Mouse (Mus musculus) limb, embryonic 15.5 days (tissue): Measurements from ENCODE around the gene Gm20388. TPM values are rescaled to one million over a fixed set of nuclear protein-coding genes. Genes with fewer than 3 reads are reported as not detected.

ENCODE experiments used
- ATAC-seq: fragments of 200-750 bp; cut with Nextera tagmentation; 2 replicates; pipeline ENCODE4 v1.8.0; 2017; ENCODE audit warnings: low read depth, moderate TSS enrichment; ENCODE audit not compliant: insufficient number of reproducible peaks, low FRiP score, low TSS enrichment
- H3K27ac ChIP-seq: fragments of 300-500 bp; sonication (generic); 2 replicates; pipeline ENCODE4 v1.5.1; 2015; ENCODE audit warnings: moderate library complexity, mild to moderate bottlenecking, inconsistent platforms
- H3K27me3 ChIP-seq: fragments of 300-500 bp; sonication (generic); 2 replicates; pipeline ENCODE4 v1.6.1; 2015; ENCODE audit warnings: inconsistent platforms
- H3K36me3 ChIP-seq: fragments of 300-500 bp; sonication (generic); 2 replicates; pipeline ENCODE4 v1.6.1; 2015; ENCODE audit warnings: inconsistent platforms
- H3K4me1 ChIP-seq: fragments of 300-500 bp; sonication (generic); 2 replicates; pipeline ENCODE4 v1.6.1; 2015; ENCODE audit warnings: inconsistent platforms
- H3K4me2 ChIP-seq: fragments of 300-500 bp; sonication (generic); 2 replicates; pipeline ENCODE4 v1.6.1; 2015; ENCODE audit warnings: mild to moderate bottlenecking, inconsistent platforms
- H3K4me3 ChIP-seq: fragments of 300-500 bp; sonication (generic); 2 replicates; pipeline ENCODE4 v1.5.1; 2015; ENCODE audit warnings: mild to moderate bottlenecking, inconsistent platforms
- H3K9ac ChIP-seq: fragments of 300-500 bp; sonication (generic); 2 replicates; pipeline ENCODE4 v1.6.1; 2015; ENCODE audit warnings: inconsistent platforms
- H3K9me3 ChIP-seq: fragments of 300-500 bp; sonication (generic); 2 replicates; pipeline ENCODE4 v1.6.1; 2016; ENCODE audit warnings: inconsistent platforms
- WGBS: fragments of 180-500 bp; shearing (Covaris S2); methylation state at CpG from one replicate; pipeline ENCODE4 v1.1.7; 2015; 5-methylcytosine and 5-hydroxymethylcytosine counted together
- polyA plus RNA-seq: library from polyadenylated mRNA; unstranded; fragments of >200 nt; fragmentation: Nextera tagmentation; extraction: Ambion mirVana; gene quantifications from 2 replicates; pipeline ENCODE4 v1.2.1, GENCODE M21; 2015

Gm20388 gene
- polyA plus RNA-seq, 1 experiment from 2014 or later = 4.9 TPM

DNA sequence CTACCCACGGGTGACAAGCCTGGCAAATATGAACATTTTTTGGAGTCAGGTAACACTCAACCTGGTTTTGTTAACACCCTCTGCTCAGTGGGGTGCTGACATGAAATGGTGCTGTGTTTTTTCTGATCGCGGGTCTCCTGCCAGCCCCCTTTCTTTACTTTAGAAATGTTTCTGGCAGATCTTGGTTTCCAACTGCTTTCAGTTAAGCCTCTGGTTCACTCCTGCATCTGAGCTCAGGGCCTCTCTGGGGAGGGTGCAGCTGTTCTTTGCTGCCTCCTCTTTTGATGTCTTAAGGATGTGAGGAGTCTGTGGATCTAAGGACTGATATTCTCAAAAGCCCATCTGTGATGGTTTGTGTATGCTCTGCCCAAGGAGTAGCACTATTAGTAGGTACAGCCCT, 4165.8 kb downstream of the Gm20388 start:
- no peak for ATAC-seq
- Histone ChIP-seq H3K9me3 (no peaks in the 10 kb centered on the region), H3K9ac (no peak overlapping the region), H3K4me2 (no peak overlapping the region), H3K4me1 (peaks cover 28% of the 10 kb centered on the region), H3K27me3 (no peaks in the 10 kb centered on the region), H3K36me3 (no peaks in the 10 kb centered on the region), H3K27ac (peak overlapping the region; percentile 62), H3K4me3 (no peak overlapping the region)
- 25% methylated on average over 3 of the region's 3 CpGs for WGBS

DNA sequence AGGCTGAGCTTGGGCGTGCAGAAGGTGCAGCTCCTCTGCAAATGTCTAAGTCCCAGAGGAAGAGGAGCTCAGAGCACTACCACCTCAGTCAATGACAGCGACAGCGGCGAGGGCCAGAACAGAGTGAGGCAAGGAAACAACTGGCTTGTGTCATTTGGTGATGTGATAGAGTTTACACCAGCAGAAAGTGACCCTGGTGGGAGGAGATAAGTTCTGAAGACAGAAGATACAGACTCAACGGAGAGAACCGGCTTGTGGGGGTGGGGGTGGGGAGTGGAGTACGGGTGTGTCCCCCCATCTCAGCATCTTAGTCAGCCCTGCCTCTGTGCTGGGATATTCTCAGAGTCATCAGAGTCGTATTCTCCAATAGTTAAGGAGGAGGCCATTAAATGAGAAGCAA, 4166.7 kb downstream of the Gm20388 start:
- whole genome bisulfite sequencing = 81% methylated on average over 8 of the region's 8 CpGs
- Histone ChIP-seq H3K27ac (no peak overlapping the region), H3K9ac (no peak overlapping the region), H3K36me3 (no peaks in the 10 kb centered on the region), H3K4me1 (peaks cover 22% of the 10 kb centered on the region), H3K4me3 (no peak overlapping the region), H3K27me3 (no peaks in the 10 kb centered on the region), H3K9me3 (no peaks in the 10 kb centered on the region), H3K4me2 (no peak overlapping the region)
- no peak for ATAC-seq

GRCm38 (mm10) chr8:124077998-124078397, 4167.4 kb downstream of the Gm20388 start:
- no peaks in the 10 kb centered on the region for H3K27me3 ChIP-seq
- WGBS = 76% methylated on average over 10 of the region's 10 CpGs
- ATAC-seq = no peak
- no peaks in the 10 kb centered on the region for H3K9me3 ChIP-seq
- H3K36me3 ChIP-seq = no peaks in the 10 kb centered on the region
- no peak overlapping the region for H3K4me3 ChIP-seq
- H3K9ac ChIP-seq = no peak overlapping the region
- no peak overlapping the region for H3K4me2 ChIP-seq
- no peak overlapping the region for H3K27ac ChIP-seq
- H3K4me1 ChIP-seq = peaks cover 22% of the 10 kb centered on the region

GRCm38 (mm10) chr8:124078969-124079368, 4168.3 kb downstream of the Gm20388 start:
- Histone ChIP-seq H3K36me3 (no peaks in the 10 kb centered on the region), H3K4me1 (peaks cover 22% of the 10 kb centered on the region), H3K4me3 (no peak overlapping the region), H3K9me3 (no peaks in the 10 kb centered on the region), H3K27me3 (no peaks in the 10 kb centered on the region), H3K4me2 (no peak overlapping the region), H3K27ac (no peak overlapping the region), H3K9ac (no peak overlapping the region)
- ATAC-seq = no peak
- 77% methylated on average over 7 of the region's 7 CpGs for WGBS

GRCm38 (mm10) chr8:124080467-124081326, 4170.1 kb downstream of the Gm20388 start:
- Histone ChIP-seq H3K9me3 (no peaks in the 10 kb centered on the region), H3K27me3 (no peaks in the 10 kb centered on the region), H3K27ac (no peak overlapping the region), H3K9ac (no peak overlapping the region), H3K4me3 (no peak overlapping the region), H3K36me3 (no peaks in the 10 kb centered on the region), H3K4me2 (no peak overlapping the region), H3K4me1 (peaks cover 22% of the 10 kb centered on the region)
- ATAC-seq = no peak
- 65% methylated on average over 21 of the region's 21 CpGs for WGBS

GRCm38 (mm10) chr8:124082616-124083015, 4172.0 kb downstream of the Gm20388 start:
- Histone ChIP-seq H3K9ac (no peak overlapping the region), H3K27ac (no peak overlapping the region), H3K4me2 (no peak overlapping the region), H3K4me3 (no peak overlapping the region), H3K27me3 (no peaks in the 10 kb centered on the region), H3K9me3 (no peaks in the 10 kb centered on the region), H3K36me3 (no peaks in the 10 kb centered on the region), H3K4me1 (peaks cover 12% of the 10 kb centered on the region; the same call in 1 of the 2 replicates)
- 90% methylated on average over 8 of the region's 8 CpGs for WGBS
- no peak for ATAC-seq

DNA sequence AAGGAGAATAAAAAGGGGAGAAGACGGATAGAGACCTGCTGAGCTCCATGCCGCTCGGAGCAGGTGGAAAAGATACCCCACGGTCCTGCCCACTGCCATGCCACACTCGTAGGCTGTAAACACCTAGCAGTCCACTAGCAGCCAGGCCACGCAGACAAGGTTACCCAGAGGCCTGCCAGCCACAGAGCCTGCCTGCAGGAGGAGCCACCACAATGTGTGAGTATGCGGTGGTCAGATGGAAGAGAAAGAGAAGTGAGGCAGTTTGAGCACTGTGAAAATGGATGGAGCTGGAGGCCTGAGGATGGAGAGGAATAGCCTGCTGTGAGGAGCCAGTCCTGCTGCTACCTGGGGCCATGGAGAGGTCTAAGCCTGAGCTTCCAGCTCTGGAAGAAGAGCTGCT, 4173.0 kb downstream of the Gm20388 start:
- Histone ChIP-seq H3K27ac (no peak overlapping the region), H3K9ac (no peak overlapping the region), H3K9me3 (no peaks in the 10 kb centered on the region), H3K4me3 (no peak overlapping the region), H3K4me1 (peaks cover 13% of the 10 kb centered on the region; the same call in 1 of the 2 replicates), H3K27me3 (no peaks in the 10 kb centered on the region), H3K4me2 (no peak overlapping the region), H3K36me3 (no peaks in the 10 kb centered on the region)
- ATAC-seq = no peak
- WGBS = 87% methylated on average over 7 of the region's 7 CpGs

GRCm38 (mm10) chr8:124085668-124086067, 4175.0 kb downstream of the Gm20388 start:
- no peaks in the 10 kb centered on the region for H3K36me3 ChIP-seq
- H3K4me3 ChIP-seq = no peak overlapping the region
- no peaks in the 10 kb centered on the region for H3K9me3 ChIP-seq
- H3K27ac ChIP-seq = no peak overlapping the region
- ATAC-seq = no peak
- WGBS = 53% methylated on average over 4 of the region's 4 CpGs
- H3K27me3 ChIP-seq = no peaks in the 10 kb centered on the region
- peaks cover 8% of the 10 kb centered on the region; the same call in 1 of the 2 replicates for H3K4me1 ChIP-seq
- no peak overlapping the region for H3K4me2 ChIP-seq
- H3K9ac ChIP-seq = no peak overlapping the region

DNA sequence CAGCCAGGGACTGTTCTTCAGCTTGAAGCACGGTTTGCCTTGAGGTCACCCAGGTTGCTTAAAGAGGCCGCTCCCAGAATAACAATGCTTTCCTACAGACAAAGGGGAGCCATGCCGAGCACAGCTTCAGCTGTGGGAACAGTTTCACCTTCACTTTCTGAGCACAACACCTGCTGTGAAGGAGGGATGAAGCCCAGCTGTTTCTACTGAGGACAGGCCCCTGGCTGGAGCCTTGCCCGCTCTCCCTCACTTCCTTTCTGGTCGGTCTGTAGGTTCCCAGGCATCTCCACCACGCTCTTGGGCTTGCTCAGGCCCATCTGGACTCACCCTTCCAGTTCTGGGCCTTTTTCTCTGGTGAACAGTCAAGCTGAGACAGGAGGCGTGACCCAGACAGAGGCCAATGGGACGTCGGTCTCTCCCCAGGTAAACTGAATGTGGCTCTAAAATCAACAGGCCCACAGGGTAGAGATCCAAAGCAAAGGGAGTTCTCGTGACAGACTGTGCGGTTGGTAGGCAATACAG, 4177.5 kb downstream of the Gm20388 start:
- Histone ChIP-seq H3K27ac (peak overlapping the region; percentile 30; the same call in 1 of the 2 replicates), H3K9me3 (no peaks in the 10 kb centered on the region), H3K4me3 (no peak overlapping the region), H3K27me3 (no peaks in the 10 kb centered on the region), H3K4me1 (peaks cover 4% of the 10 kb centered on the region; the same call in 1 of the 2 replicates), H3K36me3 (no peaks in the 10 kb centered on the region), H3K4me2 (no peak overlapping the region), H3K9ac (no peak overlapping the region)
- no peak for ATAC-seq
- 47% methylated on average over 11 of the region's 11 CpGs for WGBS

- 82% methylated on average over 5 of the region's 5 CpGs for WGBS
- H3K4me1 ChIP-seq = peaks cover 4% of the 10 kb centered on the region; the same call in 1 of the 2 replicates
- H3K36me3 ChIP-seq = no peaks in the 10 kb centered on the region
- H3K4me2 ChIP-seq = no peak overlapping the region
- H3K4me3 ChIP-seq = no peak overlapping the region
- H3K9ac ChIP-seq = no peak overlapping the region
- no peak for ATAC-seq
- H3K27me3 ChIP-seq = no peaks in the 10 kb centered on the region
- no peak overlapping the region for H3K27ac ChIP-seq
- H3K9me3 ChIP-seq = no peaks in the 10 kb centered on the region
Measured at GRCm38 (mm10) chr8:124089016-124089415, 4178.4 kb downstream of the Gm20388 start.

DNA sequence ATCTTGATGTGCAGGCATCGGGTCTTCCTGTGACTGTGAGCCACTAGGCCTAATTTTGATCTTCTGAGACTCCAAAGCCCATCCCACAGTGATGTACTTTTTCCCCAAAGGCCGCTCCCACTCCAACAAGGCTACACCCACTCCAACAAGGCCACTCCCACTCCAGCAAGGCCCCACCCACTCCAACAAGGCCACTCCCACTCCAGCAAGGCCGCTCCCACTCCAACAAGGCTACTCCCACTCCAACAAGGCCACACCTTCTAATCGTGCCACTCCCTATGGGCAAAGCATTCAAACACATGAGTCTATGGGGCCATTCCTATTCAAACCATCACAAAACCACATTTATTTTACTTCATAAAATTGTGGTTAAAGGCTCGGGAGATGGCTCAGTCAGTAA, 4179.8 kb downstream of the Gm20388 start:
- no peak for ATAC-seq
- H3K27me3 ChIP-seq = no peaks in the 10 kb centered on the region
- H3K4me3 ChIP-seq = no peak overlapping the region
- 91% methylated on average over 5 of the region's 5 CpGs for WGBS
- peaks cover 4% of the 10 kb centered on the region; the same call in 1 of the 2 replicates for H3K4me1 ChIP-seq
- H3K9me3 ChIP-seq = no peaks in the 10 kb centered on the region
- H3K36me3 ChIP-seq = no peaks in the 10 kb centered on the region
- H3K27ac ChIP-seq = no peak overlapping the region
- H3K9ac ChIP-seq = no peak overlapping the region
- H3K4me2 ChIP-seq = no peak overlapping the region

GRCm38 (mm10) chr8:124098953-124099622, 4188.4 kb downstream of the Gm20388 start:
- Histone ChIP-seq H3K27me3 (no peaks in the 10 kb centered on the region), H3K36me3 (no peaks in the 10 kb centered on the region), H3K4me1 (peaks cover 7% of the 10 kb centered on the region), H3K27ac (no peak overlapping the region), H3K4me3 (no peak overlapping the region), H3K9ac (no peak overlapping the region), H3K4me2 (no peak overlapping the region), H3K9me3 (no peaks in the 10 kb centered on the region)
- ATAC-seq = peak; percentile 69; the same call in 1 of the 2 replicates
- WGBS = 29% methylated on average over 11 of the region's 11 CpGs
